Mouse (Mus musculus): ENCODE measurements at regions not wholly inside any gene's neighbourhood (a gene's known extent, or its start where the extent isn't known, plus 50 kb on each side); places are given as distances from the start of the nearest gene placed in this dataset.

GRCm38 (mm10) chr8:88417307-88418095 lies 55.5 kb upstream of the Brd7 start:
- intact Hi-C loops (cut with DNase I), result no loop called here
- DNase-seq, result no peak

DNA sequence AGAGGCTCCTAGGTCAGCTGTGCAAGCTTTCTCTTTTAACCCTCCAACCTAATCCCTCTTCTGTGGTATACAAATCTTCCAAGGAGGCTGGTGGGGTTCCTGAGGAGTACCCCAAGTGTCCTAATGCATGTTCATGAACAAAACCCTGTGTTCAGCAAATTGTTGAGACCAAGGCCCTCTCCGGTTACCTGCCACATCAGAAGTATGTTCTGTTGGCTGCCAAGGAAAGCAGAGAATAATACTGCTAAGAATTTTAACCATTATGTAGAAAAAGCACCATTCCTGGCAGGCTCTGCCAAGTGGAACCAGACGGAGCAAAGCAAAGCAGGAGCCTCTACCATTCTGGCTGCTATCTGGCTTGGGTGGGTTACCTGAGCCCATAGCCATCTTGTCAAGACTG lies 61.3 kb upstream of the Brd7 start:
- DNase-seq, result no peak
- intact Hi-C loops (cut with DNase I), result no loop called here

DNA sequence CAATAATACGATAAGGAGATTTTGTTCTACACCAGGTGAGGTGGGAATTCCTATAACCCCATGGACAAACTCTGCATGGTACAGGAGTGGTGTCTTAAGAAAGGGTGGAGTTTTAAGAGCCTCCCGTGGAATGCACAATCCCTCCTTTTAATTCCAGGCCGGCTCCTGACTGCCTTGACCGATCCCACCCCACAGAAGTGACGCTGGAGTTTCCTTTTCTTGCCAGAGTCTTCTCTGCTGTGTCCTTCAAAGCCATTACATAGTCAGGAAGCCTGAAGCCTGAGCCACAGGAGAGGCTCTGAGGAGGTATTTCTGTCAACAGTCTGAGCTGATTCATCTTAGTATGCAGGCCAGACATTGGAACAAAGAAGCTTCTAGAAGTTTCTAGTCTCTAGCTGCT lies 66.6 kb upstream of the Brd7 start:
- intact Hi-C loops (cut with DNase I), result no loop called here
- DNase-seq, result no peak

DNA sequence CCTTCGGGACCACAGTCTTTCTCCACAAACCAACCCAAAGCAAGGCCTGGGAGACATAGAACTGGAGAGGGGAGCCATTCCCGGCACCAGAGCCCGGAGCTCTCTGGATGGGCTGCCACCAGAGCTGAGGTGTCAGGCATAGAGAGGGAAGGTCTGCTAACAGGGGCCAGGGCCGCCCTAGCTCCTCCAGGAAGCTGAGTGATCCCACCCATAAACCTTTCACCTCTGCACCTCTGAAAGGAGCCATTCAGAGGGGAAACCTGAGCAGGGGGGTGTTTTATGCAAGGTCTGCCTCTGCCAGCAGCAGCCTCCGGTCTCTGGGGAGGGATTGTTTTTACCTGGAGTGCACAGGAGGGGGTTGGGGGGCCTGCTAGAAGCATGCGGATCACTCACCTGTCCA lies 69.4 kb upstream of the Brd7 start:
- DNase-seq, result no peak
- intact Hi-C loops (cut with DNase I), result no loop called here

DNA sequence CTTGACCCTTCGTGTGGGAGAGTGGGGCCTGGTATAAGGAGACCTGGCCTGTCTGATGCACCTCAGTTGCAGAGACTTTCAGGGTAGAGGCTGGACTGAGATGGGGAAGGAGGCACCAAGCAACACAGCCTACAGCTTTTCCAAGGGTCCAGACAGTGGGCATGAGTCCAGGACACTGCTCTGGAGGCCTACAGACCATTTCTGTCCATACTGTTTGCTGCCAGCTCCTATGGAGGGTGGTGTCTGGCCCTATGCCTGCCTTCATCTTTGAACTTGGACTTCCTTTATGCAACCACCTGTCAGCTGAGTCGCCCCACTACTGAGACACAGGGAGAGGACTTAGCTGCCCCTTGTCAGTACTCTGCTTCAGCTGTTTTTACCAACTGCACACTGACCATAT lies 73.7 kb upstream of the Brd7 start:
- intact Hi-C loops (cut with DNase I), result no loop called here
- no peak for DNase-seq

DNA sequence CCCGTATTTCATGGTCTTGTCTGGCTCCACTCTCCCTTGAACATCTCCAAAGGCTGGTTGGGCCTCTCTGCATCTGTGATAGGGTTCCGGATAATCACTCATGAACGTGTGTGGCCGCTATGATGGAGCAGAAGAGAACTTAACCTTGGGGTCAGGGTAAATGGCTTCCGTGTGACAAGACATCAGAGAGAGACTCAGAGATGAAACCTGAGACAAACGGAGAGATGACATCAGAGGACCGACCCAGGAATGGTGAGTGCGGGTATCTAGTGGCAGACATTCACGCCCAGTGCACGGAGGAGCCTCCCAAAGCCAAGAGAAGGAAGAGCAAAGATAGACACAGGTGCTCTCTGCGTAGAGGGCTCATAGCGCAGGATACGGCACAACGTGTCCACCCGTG lies 78.2 kb upstream of the Brd7 start:
- DNase-seq, result no peak
- intact Hi-C loops (cut with DNase I), result no loop called here

DNA sequence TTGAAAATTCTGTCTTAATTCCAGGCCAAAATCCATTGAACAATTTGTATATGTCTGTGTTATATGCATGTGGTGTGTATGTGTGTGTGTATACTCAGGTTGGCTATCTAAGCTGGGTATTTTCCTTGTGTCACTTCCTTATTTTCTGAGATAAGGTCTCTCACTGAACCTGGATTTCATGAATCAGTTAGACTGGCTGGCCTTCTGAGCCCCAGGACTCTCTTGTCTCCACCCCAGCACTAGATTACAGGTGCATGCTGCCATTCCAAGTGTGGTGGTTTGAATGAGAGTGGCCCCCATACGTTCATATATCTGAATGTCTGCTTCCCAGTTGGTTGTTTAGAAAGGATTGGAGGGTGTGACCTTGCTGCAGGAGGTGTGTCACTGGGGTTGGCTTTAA lies 77.8 kb upstream of the Nkd1 start:
- intact Hi-C loops (cut with DNase I), result no loop called here
- no peak for DNase-seq

GRCm38 (mm10) chr8:88447406-88447805 lies 73.7 kb upstream of the Nkd1 start:
- intact Hi-C loops (cut with DNase I), result no loop called here
- no peak for DNase-seq

- intact Hi-C loops (cut with DNase I), result no loop called here
- no peak for DNase-seq
Measured at GRCm38 (mm10) chr8:88447844-88448535, 73.2 kb upstream of the Nkd1 start.

- intact Hi-C loops (cut with DNase I), result no loop called here
- no peak for DNase-seq
Measured at GRCm38 (mm10) chr8:88449001-88449400, 72.2 kb upstream of the Nkd1 start.

DNA sequence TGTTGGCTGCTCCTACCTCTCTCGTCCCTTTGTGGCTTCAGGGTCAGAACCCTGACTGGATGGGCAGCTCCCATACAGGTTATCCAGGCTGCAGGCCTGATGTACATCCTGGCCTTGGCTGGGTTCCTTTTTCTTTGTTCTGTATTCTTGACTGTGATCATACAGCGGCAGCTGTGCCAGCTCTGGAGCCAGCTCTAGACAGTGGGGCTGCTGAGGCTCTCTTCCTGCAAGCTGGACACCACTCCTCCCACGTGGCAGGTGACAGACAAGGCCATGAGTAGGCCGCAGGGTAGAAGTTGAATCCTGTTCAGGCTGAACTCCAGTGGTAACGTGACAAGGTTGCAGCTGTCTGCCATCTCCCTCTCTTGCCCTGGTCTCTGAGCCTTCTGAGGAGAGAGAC lies 71.6 kb upstream of the Nkd1 start:
- DNase-seq, result no peak
- intact Hi-C loops (cut with DNase I), result no loop called here

GRCm38 (mm10) chr8:88450864-88451657 lies 70.1 kb upstream of the Nkd1 start:
- intact Hi-C loops (cut with DNase I), result loop anchor here (5.0 kb wide), 1 partner anchor 171 kb away; no protein-coding TSS in a partner anchor
- no peak for DNase-seq

DNA sequence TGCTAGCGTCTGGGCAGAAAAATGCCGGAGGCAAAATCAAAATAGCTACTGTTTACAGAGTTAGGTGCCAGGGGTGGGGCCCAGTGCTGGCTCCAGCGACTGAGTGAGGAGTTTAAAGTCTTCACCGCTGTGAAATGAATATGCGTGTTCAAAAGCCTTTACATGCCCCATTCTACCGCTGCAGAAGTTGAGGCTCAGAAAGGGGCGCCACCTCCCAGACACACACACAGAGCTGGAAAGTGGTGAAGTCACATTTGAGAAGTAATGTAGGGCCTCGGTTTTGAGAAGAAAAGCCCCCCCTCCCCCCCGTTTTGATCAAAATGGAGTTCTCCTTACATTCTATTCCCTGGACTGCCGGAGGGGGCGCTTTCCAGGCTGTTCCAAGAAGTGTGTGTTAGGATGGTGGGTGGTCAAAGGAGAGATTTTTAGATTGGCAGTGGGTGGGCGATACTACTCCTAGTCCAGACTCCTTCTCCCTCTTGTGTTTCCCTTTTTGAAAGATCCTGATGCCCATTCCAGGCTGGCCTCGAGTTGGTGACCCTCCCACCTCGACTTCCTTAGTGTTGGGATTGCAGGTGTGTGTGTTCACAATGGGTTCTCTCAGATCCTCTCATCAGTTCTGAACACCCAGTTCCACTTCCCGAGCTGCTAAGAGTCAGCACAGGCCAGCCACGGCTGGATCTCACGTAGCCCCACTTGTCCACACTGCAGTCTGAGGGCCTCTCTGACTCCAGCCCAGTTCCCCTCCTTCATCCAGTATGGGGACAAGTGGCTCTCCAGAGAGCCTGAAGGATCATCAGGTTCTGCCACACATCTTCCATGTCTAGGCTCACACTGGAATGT lies 69.3 kb upstream of the Nkd1 start:
- intact Hi-C loops (cut with DNase I), result loop anchor here (5.0 kb wide), 1 partner anchor 170 kb away; no protein-coding TSS in a partner anchor
- no peak for DNase-seq

DNA sequence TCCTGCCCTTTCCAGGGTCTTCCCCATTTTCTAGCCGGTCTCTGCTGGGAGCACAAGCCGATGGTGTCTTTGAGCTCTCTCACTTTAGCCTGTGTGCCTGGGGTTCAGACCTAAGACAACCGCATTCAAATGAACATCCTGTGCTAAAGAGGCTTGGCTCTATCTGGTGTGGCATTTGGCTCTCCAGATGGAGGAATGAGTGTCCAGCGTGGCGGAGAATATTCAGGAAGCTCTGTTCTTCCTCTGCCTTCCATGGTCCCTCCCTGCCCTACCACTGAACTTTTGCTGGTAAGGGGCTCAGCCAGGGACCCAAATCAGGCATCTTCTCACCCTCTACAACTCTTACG lies 68.7 kb upstream of the Nkd1 start:
- no peak for DNase-seq
- intact Hi-C loops (cut with DNase I), result loop anchor here (5.0 kb wide), 1 partner anchor 170 kb away; no protein-coding TSS in a partner anchor

DNA sequence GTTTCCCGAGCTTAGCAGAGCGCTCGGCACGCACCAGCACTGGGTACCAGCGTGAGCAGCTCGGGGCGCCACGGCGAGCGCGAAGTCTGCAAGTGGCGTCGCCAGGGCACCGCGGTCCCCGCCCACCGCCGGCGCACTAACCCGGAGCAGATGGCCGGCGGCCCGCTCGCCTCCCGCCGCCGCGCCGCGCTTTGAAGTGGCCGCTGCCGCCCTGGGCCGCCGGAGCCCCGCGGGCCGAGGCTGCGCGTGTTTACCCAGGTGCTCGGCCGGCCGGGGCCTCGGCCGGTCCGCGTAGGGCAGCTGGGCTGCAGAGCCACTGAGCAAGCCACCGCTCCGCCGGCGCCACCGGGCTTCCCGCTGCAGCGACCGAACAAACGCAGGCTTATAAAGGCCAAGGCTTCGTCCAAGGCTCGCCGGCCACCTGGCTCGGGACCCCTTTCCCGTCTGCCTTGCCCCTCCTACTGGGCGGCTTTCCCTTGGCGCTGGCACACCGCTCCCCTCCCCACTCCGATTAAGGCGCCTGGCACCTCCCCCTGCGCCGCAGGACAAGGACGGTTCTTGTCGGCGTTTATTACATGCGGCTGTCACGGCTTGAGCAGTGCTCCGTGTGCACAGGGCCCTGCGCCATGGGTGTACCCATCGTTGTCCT lies 67.0 kb upstream of the Nkd1 start:
- DNase-seq, result peak; percentile 37 to 46
- intact Hi-C loops (cut with DNase I), result loop anchor here (5.0 kb wide), 1 partner anchor 168 kb away; no protein-coding TSS in a partner anchor

DNA sequence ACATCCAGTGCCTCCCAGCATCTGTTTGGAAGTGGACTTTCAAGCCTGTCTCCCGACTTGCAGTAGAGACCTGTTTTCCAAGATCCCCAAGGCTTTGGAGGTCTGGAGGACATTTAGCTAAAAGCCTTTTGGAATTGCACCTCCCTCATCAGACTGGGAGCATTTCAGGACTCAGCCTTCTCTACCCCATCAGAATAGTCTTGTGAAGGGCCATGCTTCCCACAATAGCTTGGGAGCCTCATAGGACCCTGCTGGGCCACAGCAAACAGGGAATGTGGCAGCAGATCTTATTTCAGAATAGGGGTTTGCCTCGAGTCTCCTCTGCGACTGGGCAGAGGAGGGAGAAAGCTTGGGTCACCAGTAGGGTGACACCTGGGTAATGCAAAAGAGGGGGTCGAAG lies 66.2 kb upstream of the Nkd1 start:
- intact Hi-C loops (cut with DNase I), result loop anchor here (5.0 kb wide), 1 partner anchor 167 kb away; no protein-coding TSS in a partner anchor
- no peak for DNase-seq

- intact Hi-C loops (cut with DNase I), result no loop called here
- no peak for DNase-seq
Measured at GRCm38 (mm10) chr8:88455434-88456020, 65.6 kb upstream of the Nkd1 start.

- intact Hi-C loops (cut with DNase I), result no loop called here
- DNase-seq, result no peak
Measured at GRCm38 (mm10) chr8:88459197-88459596, 62.0 kb upstream of the Nkd1 start.

GRCm38 (mm10) chr8:88467756-88468155 lies 53.4 kb upstream of the Nkd1 start:
- no peak for DNase-seq
- intact Hi-C loops (cut with DNase I), result no loop called here

Data from heart, postnatal 36 days (tissue).